Mouse (Mus musculus) liver, postnatal 0 days (tissue): ENCODE measurements around the gene Sstr5.

ENCODE experiments used
- CTCF ChIP-seq: sonication (generic); IDR thresholded peaks from 2 replicates; pipeline ENCODE4 v1.5.1; 2016; ENCODE audit warnings: antibody characterized with exemption, low read depth
- EP300 ChIP-seq: IDR thresholded peaks from 2 replicates; pipeline ENCODE4 v1.6.1; 2016; ENCODE audit warnings: antibody characterized with exemption, low read depth, mild to moderate bottlenecking

- TF ChIP-seq CTCF, result no peak
- no peak for TF ChIP-seq EP300
Measured at GRCm38 (mm10) chr17:25450329-25450728, 46.8 kb downstream of the Sstr5 start.
